Mouse (Mus musculus) kidney, embryonic 14.5 days (tissue): ENCODE data around the gene Sntg2. TPM values are rescaled to one million over a fixed set of nuclear protein-coding genes. Genes with fewer than 3 reads are reported as not detected.
A peak's percentile ranks its signal among the peaks of the same experiment; 100 is the strongest.

Experiments
- ATAC-seq: fragments of 200-750 bp; cut with Nextera tagmentation; 2 replicates; pipeline ENCODE4 v1.8.0; 2017; ENCODE audit warnings: moderate number of reproducible peaks, mild to moderate bottlenecking, moderate TSS enrichment, moderate library complexity; ENCODE audit not compliant: low FRiP score, low TSS enrichment
- H3K27ac ChIP-seq: fragments of 300-500 bp; sonication (generic); 2 replicates; pipeline ENCODE4 v1.5.1; 2014; ENCODE audit warnings: low read depth, mild to moderate bottlenecking, low read length, moderate library complexity, mixed read lengths
- H3K27me3 ChIP-seq: fragments of 300-500 bp; sonication (generic); 2 replicates; pipeline ENCODE4 v1.6.1; 2014; ENCODE audit warnings: mild to moderate bottlenecking, low read length; ENCODE audit not compliant: control insufficient read depth, insufficient read depth
- H3K36me3 ChIP-seq: fragments of 300-500 bp; sonication (generic); 2 replicates; pipeline ENCODE4 v1.6.1; 2014; ENCODE audit warnings: low read length, mixed read lengths; ENCODE audit not compliant: control insufficient read depth, insufficient read depth
- H3K4me1 ChIP-seq: fragments of 300-500 bp; sonication (generic); 2 replicates; pipeline ENCODE4 v1.6.1; 2014; ENCODE audit warnings: low read length, mixed read lengths; ENCODE audit not compliant: control insufficient read depth, insufficient read depth
- H3K4me2 ChIP-seq: fragments of 300-500 bp; sonication (generic); replicated peaks from 2 replicates; pipeline ENCODE4 v1.6.1; 2014; ENCODE audit warnings: low read depth, mild to moderate bottlenecking, low read length
- H3K4me3 ChIP-seq: fragments of 300-500 bp; sonication (generic); 2 replicates; pipeline ENCODE4 v1.5.1; 2014; ENCODE audit warnings: mild to moderate bottlenecking, low read length
- H3K9ac ChIP-seq: fragments of 300-500 bp; sonication (generic); 2 replicates; pipeline ENCODE4 v1.6.1; 2014; ENCODE audit warnings: low read depth, mild to moderate bottlenecking, low read length, moderate library complexity
- H3K9me3 ChIP-seq: fragments of 300-500 bp; sonication (generic); 2 replicates; pipeline ENCODE4 v1.6.1; 2016; ENCODE audit warnings: low read length; ENCODE audit not compliant: control insufficient read depth
- WGBS: fragments of 180-500 bp; shearing (Covaris S2); extraction: QIAGEN DNeasy Blood & Tissue Kit; methylation state at CpG from one replicate; pipeline ENCODE4 v1.1.7; 2014; 5-methylcytosine and 5-hydroxymethylcytosine counted together
- polyA plus RNA-seq: library from polyadenylated mRNA; unstranded; fragments of >200 nt; fragmentation: Nextera tagmentation; extraction: Ambion mirVana; gene quantifications from 2 replicates; pipeline ENCODE4 v1.2.1, GENCODE M21; 2014

The Sntg2 gene
- polyA plus RNA-seq, 1 experiment from 2014 or later, result 2.2 TPM

DNA sequence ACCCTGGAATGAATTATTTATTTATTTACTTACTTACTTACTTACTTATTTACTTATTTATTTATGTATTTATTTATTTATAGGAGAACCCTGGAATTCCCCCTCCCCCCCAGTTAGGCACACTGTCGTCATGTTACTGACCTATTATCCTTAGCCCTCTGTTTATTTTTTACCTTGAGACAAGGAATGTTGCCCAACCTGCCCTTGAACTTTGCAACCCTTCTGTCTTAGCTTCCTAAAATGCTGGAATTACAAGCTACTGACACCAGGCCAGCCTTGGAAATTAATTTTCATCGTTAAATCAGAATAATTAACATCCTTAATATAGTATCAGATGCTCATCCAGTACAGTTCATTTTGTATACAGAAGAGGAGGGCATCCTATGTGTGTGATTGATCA is 10.9 kb downstream of the Sntg2 start:
- WGBS, result 79% methylated on average over 2 of the region's 2 CpGs

DNA sequence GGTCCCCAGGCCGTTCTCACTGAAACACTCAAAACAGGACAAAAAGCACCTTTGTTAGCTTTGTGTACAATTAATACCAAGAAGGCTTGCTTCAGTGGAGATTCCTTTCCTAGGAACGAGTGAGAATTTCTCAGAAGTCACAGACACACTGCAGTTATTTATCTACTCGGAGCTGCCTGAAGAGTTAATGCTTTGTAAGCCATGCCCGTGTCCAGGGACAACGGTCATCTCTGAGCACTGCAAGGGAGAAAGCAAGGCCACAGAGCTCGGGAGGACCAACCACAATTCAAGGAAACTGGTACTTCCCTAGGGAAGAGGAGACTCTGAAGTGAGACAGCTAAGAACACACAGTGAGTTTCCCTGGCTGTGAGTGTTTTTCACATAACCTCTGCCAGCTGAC is 15.5 kb downstream of the Sntg2 start:
- 51% methylated on average over 6 of the region's 6 CpGs for WGBS
- no peaks in the 10 kb centered on the region for H3K4me1 ChIP-seq
- no peaks in the 10 kb centered on the region for H3K27me3 ChIP-seq
- no peak overlapping the region for H3K9ac ChIP-seq
- no peaks in the 10 kb centered on the region for H3K9me3 ChIP-seq
- H3K27ac ChIP-seq, result no peak overlapping the region
- ATAC-seq, result no peak
- no peaks in the 10 kb centered on the region for H3K36me3 ChIP-seq
- no peak overlapping the region for H3K4me3 ChIP-seq
- H3K4me2 ChIP-seq, result no peak overlapping the region

More for the DNA sequence above, 10.9 kb downstream of the Sntg2 start:
- H3K4me2 ChIP-seq, result no peak overlapping the region
- H3K9me3 ChIP-seq, result no peaks in the 10 kb centered on the region
- no peak for ATAC-seq
- H3K4me3 ChIP-seq, result no peak overlapping the region
- H3K27me3 ChIP-seq, result no peaks in the 10 kb centered on the region
- H3K4me1 ChIP-seq, result no peaks in the 10 kb centered on the region
- H3K36me3 ChIP-seq, result no peaks in the 10 kb centered on the region
- no peak overlapping the region for H3K9ac ChIP-seq
- no peak overlapping the region for H3K27ac ChIP-seq

DNA sequence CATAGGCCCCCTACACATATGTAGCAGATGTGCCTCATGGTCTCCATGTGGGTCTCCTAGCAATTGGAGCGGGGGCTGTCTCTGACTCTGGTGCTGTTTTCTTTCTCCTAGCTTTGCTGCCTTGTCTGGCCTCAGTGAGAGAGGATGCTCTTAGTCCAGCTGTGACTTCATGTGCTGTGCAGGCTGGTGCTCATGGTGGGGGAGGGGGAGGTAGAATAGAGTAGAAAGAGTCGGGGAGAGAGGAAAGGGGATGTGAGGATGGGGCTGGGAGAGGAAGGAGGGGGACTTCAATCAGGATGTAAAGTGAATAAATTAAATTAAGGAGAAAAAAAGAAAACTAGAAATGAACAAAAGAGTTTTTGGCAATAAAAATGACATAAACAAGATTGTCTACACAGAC is 20.8 kb downstream of the Sntg2 start:
- Histone ChIP-seq H3K4me1 (no peaks in the 10 kb centered on the region), H3K36me3 (no peaks in the 10 kb centered on the region), H3K4me3 (no peak overlapping the region), H3K4me2 (no peak overlapping the region), H3K9me3 (no peaks in the 10 kb centered on the region), H3K9ac (no peak overlapping the region), H3K27me3 (no peaks in the 10 kb centered on the region), H3K27ac (no peak overlapping the region)
- ATAC-seq, result peak; percentile 60; the same call in 1 of the 2 replicates
- 64% methylated on average over 2 of the region's 2 CpGs for WGBS

DNA sequence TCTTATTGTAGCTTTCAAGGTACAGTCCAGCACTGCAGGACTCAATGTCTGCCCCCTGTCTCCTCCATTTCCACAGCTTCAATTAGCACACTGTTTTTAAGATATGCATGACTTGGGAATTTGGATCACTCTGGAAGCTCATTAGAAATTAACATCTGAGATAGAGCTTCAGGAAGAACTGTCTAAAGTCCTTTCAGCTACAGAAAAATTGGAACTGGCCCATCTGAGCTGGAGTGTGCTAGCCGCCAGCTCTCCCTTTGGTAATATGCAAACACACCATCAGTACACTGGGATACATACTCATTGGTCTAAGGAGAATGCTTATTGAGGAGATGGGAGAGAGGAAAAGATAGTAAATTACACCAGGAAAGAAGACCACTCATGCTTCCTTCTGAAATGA is 25.1 kb downstream of the Sntg2 start:
- no peak for ATAC-seq
- H3K4me1 ChIP-seq, result no peaks in the 10 kb centered on the region
- no peak overlapping the region for H3K27ac ChIP-seq
- H3K9me3 ChIP-seq, result no peaks in the 10 kb centered on the region
- H3K4me3 ChIP-seq, result no peak overlapping the region
- H3K9ac ChIP-seq, result no peak overlapping the region
- H3K27me3 ChIP-seq, result no peaks in the 10 kb centered on the region
- WGBS, result 88% methylated on average over 1 of the region's 1 CpGs
- no peaks in the 10 kb centered on the region for H3K36me3 ChIP-seq
- no peak overlapping the region for H3K4me2 ChIP-seq

DNA sequence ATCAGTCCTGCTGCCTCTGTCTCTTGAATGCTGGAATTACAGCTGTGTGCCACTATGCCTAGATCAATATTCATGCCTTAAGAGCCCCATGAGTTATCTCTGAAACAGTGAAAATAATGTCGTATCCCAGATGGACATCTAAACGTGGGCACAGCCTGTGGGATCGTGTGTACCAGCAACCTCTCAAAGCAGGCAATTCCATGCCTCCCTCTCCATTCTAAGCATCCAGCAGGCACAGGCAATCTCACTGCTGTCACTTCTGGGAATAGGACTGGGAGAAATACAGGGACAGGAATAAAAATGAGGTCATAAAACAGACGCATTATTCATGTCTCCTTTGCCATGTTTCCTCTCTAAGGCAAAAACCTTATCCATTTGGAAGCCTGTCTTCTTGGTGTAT is 25.9 kb downstream of the Sntg2 start:
- Histone ChIP-seq H3K4me1 (no peaks in the 10 kb centered on the region), H3K36me3 (no peaks in the 10 kb centered on the region), H3K4me2 (no peak overlapping the region), H3K9ac (no peak overlapping the region), H3K27ac (no peak overlapping the region), H3K4me3 (no peak overlapping the region), H3K9me3 (no peaks in the 10 kb centered on the region), H3K27me3 (no peaks in the 10 kb centered on the region)
- WGBS, result 77% methylated on average over 4 of the region's 4 CpGs
- no peak for ATAC-seq

DNA sequence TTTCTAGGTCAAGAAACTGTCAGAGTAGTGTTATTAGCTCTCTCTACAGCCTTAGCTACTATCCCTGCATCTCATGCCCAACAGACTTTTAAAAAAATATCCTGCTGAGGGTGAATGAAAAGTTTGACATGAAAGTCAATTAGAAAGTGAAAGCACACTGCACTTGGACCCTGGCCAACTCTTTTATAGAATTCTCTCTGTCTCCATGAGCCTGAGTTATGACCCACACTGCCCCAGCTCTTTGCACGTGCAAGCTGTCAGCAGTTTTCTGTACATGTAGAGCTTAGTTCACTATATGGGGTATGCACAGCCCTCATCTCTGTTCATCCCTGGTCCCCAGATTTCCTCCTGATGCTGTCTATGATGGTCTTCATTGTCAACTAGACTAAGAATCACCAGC is 28.4 kb downstream of the Sntg2 start:
- H3K36me3 ChIP-seq, result no peaks in the 10 kb centered on the region
- no peaks in the 10 kb centered on the region for H3K4me1 ChIP-seq

DNA sequence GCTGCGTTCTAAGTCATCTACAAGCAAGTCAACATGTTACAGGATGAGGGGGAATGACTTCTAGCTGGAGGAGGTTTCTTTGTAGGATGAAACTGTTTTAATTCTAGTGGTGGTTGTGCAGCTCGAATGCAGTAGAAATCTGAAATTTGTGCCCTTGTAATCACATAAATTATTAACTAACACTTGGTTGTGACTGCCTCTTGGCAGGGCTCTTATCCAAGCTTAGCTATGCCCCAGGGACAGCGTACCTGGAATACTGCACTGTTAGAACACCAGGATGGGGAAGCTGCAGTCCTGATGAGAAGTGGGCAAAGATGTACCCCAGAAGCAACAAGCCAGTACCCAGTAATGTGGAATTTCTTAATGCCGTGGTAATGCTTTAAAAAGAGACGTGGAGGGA is 36.9 kb downstream of the Sntg2 start:
- Histone ChIP-seq H3K27me3 (no peaks in the 10 kb centered on the region), H3K4me1 (no peaks in the 10 kb centered on the region), H3K36me3 (no peaks in the 10 kb centered on the region), H3K4me2 (no peak overlapping the region), H3K27ac (no peak overlapping the region), H3K4me3 (no peak overlapping the region), H3K9me3 (no peaks in the 10 kb centered on the region), H3K9ac (no peak overlapping the region)
- no peak for ATAC-seq
- WGBS, result 77% methylated on average over 5 of the region's 5 CpGs

More for the DNA sequence above, 28.4 kb downstream of the Sntg2 start:
- Histone ChIP-seq H3K9me3 (no peaks in the 10 kb centered on the region), H3K4me3 (no peak overlapping the region), H3K27ac (no peak overlapping the region), H3K9ac (no peak overlapping the region), H3K4me2 (no peak overlapping the region), H3K27me3 (no peaks in the 10 kb centered on the region)
- no peak for ATAC-seq
- 46% methylated on average over 1 of the region's 1 CpGs for WGBS

DNA sequence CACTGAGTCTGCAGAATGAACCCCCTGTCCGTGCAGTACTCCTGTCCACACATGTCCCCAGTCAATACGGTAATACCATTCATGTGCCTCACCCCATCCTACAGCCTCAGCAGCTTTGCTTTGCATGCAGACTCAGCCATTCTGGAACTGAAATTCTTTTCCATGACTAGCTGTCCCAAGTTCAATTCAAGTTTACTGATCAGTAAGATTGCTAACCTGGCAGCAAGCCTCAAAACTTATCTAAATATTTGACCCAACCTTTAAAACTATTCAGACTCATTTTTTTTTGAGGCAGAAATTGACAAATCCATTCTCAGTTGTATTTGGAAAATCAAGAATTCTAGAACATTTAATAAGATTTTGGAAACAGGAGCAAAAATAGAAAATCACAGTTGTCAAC is 38.7 kb downstream of the Sntg2 start:
- Histone ChIP-seq H3K27me3 (no peaks in the 10 kb centered on the region), H3K27ac (no peak overlapping the region), H3K4me3 (no peak overlapping the region), H3K4me2 (no peak overlapping the region), H3K9ac (no peak overlapping the region), H3K36me3 (no peaks in the 10 kb centered on the region), H3K4me1 (no peaks in the 10 kb centered on the region), H3K9me3 (no peaks in the 10 kb centered on the region)
- WGBS, result 97% methylated on average over 2 of the region's 2 CpGs
- no peak for ATAC-seq

DNA sequence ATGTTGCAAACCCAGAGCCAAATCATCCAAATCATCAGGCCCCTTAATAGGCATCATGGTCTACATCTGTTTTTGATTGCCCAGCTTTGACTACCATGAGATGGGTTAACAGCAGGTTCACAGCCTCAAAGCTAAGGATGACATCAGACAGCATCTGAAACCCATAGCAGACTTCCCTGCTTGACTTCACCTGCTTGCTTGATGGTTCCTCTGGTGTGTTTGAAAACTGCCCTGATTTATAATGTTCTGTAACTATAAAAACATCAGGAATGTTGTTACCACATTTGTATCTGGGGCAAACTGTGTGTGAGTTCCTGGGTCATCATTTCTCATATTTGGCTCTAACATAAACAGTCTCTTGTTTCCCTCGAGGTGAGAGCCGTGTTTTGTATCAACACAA is 55.2 kb downstream of the Sntg2 start:
- Histone ChIP-seq H3K9me3 (no peaks in the 10 kb centered on the region), H3K4me2 (no peak overlapping the region), H3K27ac (no peak overlapping the region), H3K27me3 (no peaks in the 10 kb centered on the region), H3K9ac (no peak overlapping the region), H3K4me3 (no peak overlapping the region), H3K36me3 (no peaks in the 10 kb centered on the region), H3K4me1 (no peaks in the 10 kb centered on the region)
- no peak for ATAC-seq
- WGBS, result 35% methylated on average over 2 of the region's 2 CpGs

DNA sequence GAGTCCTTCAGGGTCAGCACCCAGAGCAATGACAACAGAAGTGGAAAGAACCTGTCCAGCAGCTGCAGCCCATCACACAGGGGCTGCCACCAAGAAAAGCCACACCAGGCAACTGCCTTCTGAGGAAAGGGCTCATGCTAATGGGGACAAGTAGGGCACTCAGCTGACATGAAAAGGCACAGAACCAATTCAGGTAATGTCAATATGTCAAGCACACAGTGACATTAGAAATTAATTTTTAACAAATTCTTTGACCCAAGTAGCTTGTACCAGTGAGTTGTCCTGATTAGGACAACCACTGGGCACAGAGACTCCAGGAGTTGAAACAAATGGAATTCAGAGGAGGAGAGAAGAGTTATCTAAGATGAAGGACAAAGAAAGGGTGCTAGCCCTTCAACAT is 60.2 kb downstream of the Sntg2 start:
- no peak overlapping the region for H3K9ac ChIP-seq
- H3K36me3 ChIP-seq, result no peaks in the 10 kb centered on the region
- no peak overlapping the region for H3K27ac ChIP-seq
- no peaks in the 10 kb centered on the region for H3K9me3 ChIP-seq
- ATAC-seq, result no peak
- no peaks in the 10 kb centered on the region for H3K4me1 ChIP-seq
- H3K27me3 ChIP-seq, result no peaks in the 10 kb centered on the region
- no peak overlapping the region for H3K4me3 ChIP-seq
- no peak overlapping the region for H3K4me2 ChIP-seq
